Mouse (Mus musculus) right cerebral cortex, postnatal 25 days (tissue): ENCODE measurements at regions not wholly inside any gene's neighbourhood (a gene's known extent, or its start where the extent isn't known, plus 50 kb on each side); places are given as distances from the start of the nearest gene placed in this dataset.

ENCODE experiments used
- DNase-seq: peaks from one replicate; pipeline ENCODE4 v3.0.0; 2022

DNA sequence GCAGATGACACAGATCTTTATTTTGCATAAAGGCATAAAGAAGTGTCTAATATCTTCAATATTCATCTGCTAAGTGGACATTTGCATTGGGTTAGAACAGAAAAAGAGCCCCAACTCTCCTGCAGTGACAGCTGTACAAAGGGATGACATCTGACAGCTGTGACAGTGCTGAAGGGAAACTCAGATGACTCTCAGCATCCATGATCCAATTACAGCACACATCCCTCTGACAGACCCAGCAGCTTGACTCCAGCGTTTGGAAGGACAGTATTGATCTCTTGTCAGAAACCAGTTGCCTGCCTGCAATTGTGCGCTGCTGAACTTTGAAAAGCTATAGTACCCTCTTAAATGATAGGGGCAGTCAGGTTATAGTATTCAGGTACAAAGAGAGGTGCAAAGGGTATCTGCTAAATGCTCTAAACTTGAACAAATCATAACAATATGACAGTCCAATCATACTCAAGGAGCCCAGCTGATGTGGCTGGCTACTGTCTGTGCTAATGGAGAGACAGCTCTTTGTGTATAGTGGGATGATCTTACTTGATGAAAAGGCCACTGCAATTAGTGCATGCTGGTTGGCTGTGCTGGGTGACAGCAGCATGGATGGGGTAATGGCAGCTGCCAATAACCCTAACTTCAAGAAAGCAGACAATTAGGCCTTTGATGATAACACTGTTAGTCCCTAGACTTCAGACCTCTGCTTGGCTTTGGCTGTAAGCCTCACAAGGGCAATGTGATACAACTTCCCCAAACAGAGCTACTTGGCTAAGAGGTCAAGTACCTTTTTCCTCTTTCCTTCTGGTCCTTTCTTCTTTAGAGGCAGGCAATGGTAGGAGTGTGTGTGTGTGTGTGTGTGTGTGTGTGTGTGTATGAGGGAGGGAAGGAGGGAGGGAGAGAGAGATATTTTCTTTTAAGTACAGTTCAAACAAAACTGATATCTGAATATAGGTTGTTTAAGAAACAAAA is 662.9 kb downstream of the Nr4a2 start:
- no peak for DNase-seq

DNA sequence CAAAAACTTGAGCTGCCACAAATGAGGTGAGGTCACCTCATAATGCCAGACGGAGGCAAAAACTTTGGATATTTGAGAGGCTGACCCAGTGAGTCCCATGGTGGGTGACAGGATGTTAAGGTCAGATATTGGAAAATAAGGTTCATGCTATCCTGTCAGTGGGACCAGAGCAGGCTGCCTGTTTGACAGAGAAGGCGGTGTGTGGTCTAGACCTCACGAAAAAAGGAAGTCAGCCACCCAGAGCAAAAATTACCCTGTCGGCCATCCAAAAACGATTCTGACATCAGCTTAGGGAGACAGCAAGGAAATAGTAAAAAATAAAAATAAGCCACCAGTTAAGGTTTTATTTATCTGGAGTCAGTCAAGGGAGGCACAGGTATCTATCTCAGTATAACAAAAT is 664.4 kb downstream of the Nr4a2 start:
- DNase-seq, result no peak

DNA sequence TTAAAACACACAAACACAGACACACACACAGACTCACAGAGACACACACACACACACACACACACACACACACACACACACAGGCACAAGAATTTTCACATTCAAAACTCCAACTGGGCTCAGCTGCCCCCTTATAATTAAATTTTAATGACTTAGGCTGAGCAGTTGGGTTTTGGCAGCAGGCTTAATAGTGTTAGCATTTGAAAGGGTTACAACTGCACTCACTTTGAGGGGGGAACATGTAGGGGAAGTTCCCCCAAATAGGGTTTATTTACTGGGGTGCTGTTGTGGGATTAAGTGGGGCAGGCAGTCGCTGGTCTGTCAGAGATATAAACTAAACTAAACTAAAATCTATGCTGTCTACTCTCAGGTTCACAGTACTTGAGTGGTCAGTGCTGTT is 666.2 kb downstream of the Nr4a2 start:
- DNase-seq, result no peak

DNA sequence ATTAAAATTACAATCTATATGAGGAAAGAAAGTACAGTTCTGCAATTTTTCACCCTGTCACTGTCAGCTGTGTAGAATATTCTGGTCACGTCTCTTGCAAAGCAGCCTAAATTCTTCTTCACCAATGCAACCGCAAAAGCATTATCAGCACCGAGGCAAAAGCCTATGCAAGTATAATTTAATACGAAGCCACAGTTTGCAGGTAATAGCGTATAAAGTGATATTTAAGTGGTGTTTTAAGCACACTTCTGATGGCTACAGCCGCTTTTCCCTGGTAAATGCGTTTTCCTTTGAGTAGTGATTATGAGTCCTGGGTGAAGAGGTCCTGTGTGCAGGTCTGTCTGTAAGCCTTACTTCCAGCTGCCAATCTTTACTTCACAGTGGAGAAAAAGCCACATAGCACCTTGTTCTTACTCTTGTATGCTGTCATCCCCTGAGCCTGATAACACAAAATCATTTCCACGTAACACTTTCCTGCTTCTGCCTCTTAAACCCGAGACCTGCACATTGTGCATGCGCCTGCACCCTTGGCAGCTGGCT is 667.9 kb downstream of the Nr4a2 start:
- no peak for DNase-seq

DNA sequence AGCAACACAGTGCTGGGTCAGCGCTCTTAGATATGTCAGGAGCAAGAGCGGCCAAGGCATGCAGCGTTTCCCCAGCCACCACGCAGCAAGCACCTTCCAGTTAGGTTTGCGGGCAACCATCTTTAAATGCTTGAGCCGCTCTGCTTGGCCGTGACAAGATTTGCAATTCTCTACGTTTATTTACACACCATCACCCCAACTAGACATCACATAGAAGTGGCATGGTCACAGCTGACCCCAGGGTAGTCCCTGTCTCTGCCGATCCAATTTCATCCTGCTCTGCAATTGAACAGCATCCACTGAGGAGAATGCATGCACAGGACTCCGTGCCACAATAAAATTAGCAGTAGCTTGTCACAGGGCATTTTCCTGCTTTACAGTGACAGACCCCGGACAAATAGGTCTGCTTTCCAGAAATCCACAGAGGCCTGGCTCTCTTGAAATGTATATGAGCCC is 669.2 kb downstream of the Nr4a2 start:
- peak; percentile 12 for DNase-seq

DNA sequence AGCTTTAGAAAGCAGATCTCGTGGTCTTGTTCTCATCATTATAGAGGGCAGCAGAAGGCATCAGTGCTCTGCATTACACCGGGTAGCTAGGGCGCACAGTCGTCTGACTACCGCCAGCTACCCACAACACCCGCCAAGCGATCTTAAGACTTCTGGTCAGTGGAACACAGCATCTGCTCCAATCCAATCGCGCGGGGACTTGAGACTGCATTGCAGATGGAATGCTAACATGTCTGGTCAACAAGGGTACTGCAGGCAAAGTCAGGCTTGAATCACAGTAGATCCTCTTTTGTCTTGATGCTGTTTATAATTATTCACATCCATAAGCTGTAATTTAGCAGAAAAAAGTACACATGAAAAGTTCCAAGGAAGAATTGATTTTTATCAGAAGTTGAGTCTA is 682.9 kb downstream of the Nr4a2 start:
- no peak for DNase-seq
